Mouse (Mus musculus): ENCODE results near the gene Txnrd2. TPM values are rescaled to one million over a fixed set of nuclear protein-coding genes. Genes with fewer than 3 reads are reported as not detected.

The Txnrd2 gene
- polyA plus RNA-seq, 1 experiment, result 18.0 TPM

DNA sequence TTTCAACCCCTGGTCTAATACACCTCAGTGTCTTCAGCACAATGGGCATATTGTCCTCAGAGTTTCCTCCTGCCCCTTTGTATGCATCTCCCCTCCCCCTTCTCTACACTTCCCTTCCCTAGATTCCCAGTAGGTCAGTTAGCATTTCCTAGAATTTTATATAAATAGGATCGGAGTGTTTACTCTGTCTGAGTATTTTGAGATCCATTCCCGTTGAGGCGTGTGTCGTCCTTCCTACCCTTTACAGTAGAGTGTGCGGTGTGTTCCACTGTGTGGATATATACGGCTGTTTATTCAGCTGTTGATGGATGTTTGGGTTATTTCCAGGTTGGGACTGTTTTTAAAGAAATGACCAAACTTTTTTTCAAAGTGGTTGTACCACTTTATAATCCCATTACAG lies 87.3 kb downstream of the Txnrd2 start:
- WGBS, result 16% methylated on average over 6 of the region's 6 CpGs
- DNase-seq (ENCODE audit: low read depth, low spot score), result no peak

DNA sequence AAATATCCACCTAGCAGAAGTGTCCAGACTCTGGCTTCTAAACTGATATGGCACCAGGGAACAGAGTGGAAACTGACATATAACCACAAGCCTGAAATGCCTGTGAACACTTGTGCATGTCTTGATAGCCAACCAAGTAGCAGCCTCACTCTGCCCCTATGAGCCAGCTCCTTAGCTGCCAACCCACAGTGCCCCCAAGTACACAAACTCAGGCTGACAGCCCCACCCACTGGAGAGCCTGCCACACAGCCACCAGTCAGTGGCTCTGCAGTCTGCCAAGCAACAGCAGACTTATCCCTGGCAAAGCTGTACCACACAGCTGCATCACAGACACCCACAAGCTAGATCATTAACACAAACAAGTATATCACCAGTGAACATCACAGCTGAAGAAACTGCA lies 91.9 kb downstream of the Txnrd2 start:
- no peak for DNase-seq (ENCODE audit: low read depth, low spot score)

DNA sequence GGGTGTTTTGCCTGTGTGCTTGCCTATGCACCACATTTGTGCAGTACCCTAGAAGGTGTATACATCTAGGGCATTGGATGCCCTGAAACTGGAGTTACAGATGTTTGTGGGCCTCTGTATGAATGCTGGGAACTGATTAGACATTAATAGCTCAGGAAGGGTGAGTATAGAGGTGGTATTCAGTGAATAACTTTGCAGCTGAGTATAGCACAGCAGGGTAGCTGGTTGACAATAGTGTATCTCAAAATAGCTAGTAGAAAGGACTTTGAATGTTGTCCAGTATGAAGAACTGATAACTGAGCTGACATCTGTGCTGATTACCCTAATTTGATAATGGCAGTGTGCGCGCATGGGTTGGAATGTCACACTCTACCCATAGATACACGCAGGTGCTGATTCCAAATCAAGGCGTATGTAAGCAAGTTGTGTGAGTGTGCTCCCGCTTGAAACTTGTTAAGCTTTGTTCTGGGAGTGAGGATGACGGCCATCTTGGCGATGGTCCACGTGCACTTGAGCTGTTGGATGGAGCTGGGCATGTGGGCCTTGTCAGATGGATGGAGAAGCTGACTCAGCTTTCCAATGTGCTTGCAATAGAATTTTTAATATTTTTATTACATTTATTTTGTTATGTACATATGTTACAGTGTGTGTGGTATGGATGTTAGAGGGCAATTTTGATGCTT lies 97.5 kb downstream of the Txnrd2 start:
- WGBS, result 84% methylated on average over 8 of the region's 8 CpGs
- DNase-seq (ENCODE audit: low read depth, low spot score), result no peak

DNA sequence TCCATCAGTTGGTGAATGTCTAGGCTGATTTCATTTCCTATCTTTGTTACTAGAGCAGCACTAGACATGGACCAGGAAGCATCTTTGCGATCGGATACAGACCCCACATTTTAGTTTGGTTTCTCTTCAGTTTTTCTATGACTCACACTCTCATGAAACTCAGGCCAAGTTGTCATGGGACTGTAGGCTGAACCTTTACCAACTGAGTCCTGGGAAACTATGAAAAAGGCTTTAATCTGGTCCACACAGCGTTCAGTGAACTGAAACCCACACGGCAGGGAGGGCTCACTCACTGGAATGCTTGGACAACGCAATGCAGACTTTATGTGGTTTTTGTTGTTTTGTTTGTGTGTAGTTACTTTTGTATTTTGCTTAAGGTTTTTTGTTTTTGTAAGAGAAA lies 102.5 kb downstream of the Txnrd2 start:
- DNase-seq (ENCODE audit: low read depth, low spot score), result no peak
- WGBS, result 81% methylated on average over 5 of the region's 5 CpGs

Other genes starting within 250 kb of the Txnrd2 start
- gene Ccdc188, start 208.5 kb upstream of the Txnrd2 start, polyA plus RNA-seq (2012; rRNA removed), result not detected in 2 replicates
- gene Zdhhc8, start 191.2 kb upstream of the Txnrd2 start, polyA plus RNA-seq (2012; rRNA removed), result 11.5 and 13.0 TPM in 2 replicates
- 60.4 and 60.7 TPM in 2 replicates for gene Trmt2a, start 177.7 kb upstream of the Txnrd2 start, polyA plus RNA-seq (2012; rRNA removed)
- gene Ranbp1, start 177.7 kb upstream of the Txnrd2 start, polyA plus RNA-seq (2012; rRNA removed), result 51.4 and 55.8 TPM in 2 replicates
- not detected in 2 replicates for gene Gm49776, start 168.1 kb upstream of the Txnrd2 start, polyA plus RNA-seq (2012; rRNA removed)
- gene Dgcr8, start 137.1 kb upstream of the Txnrd2 start, polyA plus RNA-seq (2012; rRNA removed), result 14.1 and 18.7 TPM in 2 replicates
- 75.6 and 80.1 TPM in 2 replicates for gene Tango2, start 78.3 kb upstream of the Txnrd2 start, polyA plus RNA-seq (2012; rRNA removed)
- 11.4 and 11.6 TPM in 2 replicates for gene Arvcf, start 78.2 kb upstream of the Txnrd2 start, polyA plus RNA-seq (2012; rRNA removed)
- gene Comt, start 468 bp downstream of the Txnrd2 start, polyA plus RNA-seq (2012; rRNA removed), result 157 and 222 TPM in 2 replicates
- gene Gnb1l, start 72.3 kb downstream of the Txnrd2 start, polyA plus RNA-seq (2012; rRNA removed), result 9.9 and 13.1 TPM in 2 replicates
- 5.0 and 7.9 TPM in 2 replicates for gene Rtl10, start 72.5 kb downstream of the Txnrd2 start, polyA plus RNA-seq (2012; rRNA removed)
- 0.99 and 1.2 TPM in 2 replicates for gene Tbx1, start 164.3 kb downstream of the Txnrd2 start, polyA plus RNA-seq (2012; rRNA removed)
- 102 and 145 TPM in 2 replicates for gene Gp1bb, start 196.0 kb downstream of the Txnrd2 start, polyA plus RNA-seq (2012; rRNA removed)
- gene Gm49601, start 200.0 kb downstream of the Txnrd2 start, polyA plus RNA-seq (2012; rRNA removed), result 90.7 and 174 TPM in 2 replicates
- gene Sept5, start 203.6 kb downstream of the Txnrd2 start, polyA plus RNA-seq (2012; rRNA removed), result 373 and 445 TPM in 2 replicates

All from large intestine, adult 2 months (tissue).